Mouse (Mus musculus): ENCODE measurements at regions not wholly inside any gene's neighbourhood (a gene's known extent, or its start where the extent isn't known, plus 50 kb on each side); places are given as distances from the start of the nearest gene placed in this dataset.

DNA sequence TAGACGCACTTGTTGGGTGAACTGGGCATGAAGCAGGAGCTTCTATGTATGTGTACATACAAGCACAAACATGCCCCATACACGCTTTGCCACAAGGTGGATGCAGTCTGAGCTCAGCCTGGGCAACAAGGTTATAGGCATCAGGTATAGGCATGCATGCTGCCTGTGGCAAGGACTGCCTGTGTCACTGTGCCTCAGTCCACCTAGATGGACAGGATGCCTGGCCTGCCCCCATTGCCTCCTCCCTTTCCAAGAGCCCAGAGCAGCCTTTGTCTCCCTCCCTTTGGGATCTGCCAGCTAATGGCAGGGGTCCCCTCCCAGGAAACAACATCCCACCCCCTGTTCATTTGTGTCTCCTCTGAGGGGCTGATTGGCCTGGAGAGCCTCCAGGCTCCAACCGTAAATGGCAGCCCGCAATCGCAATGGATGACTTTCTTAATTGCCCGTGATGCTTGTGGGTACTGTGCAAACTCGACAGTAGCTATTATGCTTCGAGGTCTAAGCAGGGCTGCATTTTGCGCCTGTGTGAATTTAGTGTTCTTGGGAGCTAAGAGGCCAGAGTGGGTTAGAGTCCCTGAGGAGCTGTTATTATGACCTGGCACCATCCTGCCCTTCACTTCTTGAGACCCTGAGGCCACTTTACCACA is 293.6 kb downstream of the Tns1 start:
- no peak for TF ChIP-seq CTCF (IDR thresholded peaks at IDR 0.05; ENCODE audit: borderline replicate concordance, insufficient read depth, low read depth, low read length)
- TF ChIP-seq POLR2A (IDR thresholded peaks at IDR 0.05; ENCODE audit: borderline replicate concordance, insufficient read depth, low read length), result no peak

Data from cerebellum, adult 2 months (tissue).